Mouse (Mus musculus): ENCODE data around the gene Prodh2.
A peak's percentile ranks its signal among the peaks of the same experiment; 100 is the strongest.
"Not testable (repeated sequence)": the region's sequence is repeated elsewhere in the genome, so short reads cannot be mapped to it uniquely, and the experiment has no call there.

Prodh2 gene

GRCm38 (mm10) chr7:30490251-30490956, 3.0 kb upstream of the Prodh2 start:
- no peak for DNase-seq (ENCODE audit: low spot score)

GRCm38 (mm10) chr7:30490957-30491307, 2.5 kb upstream of the Prodh2 start:
- DNase-seq (ENCODE audit: low spot score): no peak

- peak; percentile 57 for DNase-seq (ENCODE audit: low spot score)
Observed at GRCm38 (mm10) chr7:30492765-30493164, 657 bp upstream of the Prodh2 start.

GRCm38 (mm10) chr7:30495506-30496042, 2.2 kb downstream of the Prodh2 start:
- DNase-seq (ENCODE audit: low spot score): not testable (repeated sequence)

- DNase-seq (ENCODE audit: low spot score): not testable (repeated sequence)
Observed at GRCm38 (mm10) chr7:30501159-30501558, 7.7 kb downstream of the Prodh2 start.

GRCm38 (mm10) chr7:30508061-30508460, 14.6 kb downstream of the Prodh2 start:
- no peak for DNase-seq (ENCODE audit: low spot score)

GRCm38 (mm10) chr7:30515003-30515760, 21.8 kb downstream of the Prodh2 start:
- DNase-seq (ENCODE audit: low spot score): no peak

GRCm38 (mm10) chr7:30518325-30518724, 24.9 kb downstream of the Prodh2 start:
- no peak for DNase-seq (ENCODE audit: low spot score)

- no peak for DNase-seq (ENCODE audit: low spot score)
Observed at GRCm38 (mm10) chr7:30520396-30520795, 27.0 kb downstream of the Prodh2 start.

GRCm38 (mm10) chr7:30520856-30521255, 27.4 kb downstream of the Prodh2 start:
- no peak for DNase-seq (ENCODE audit: low spot score)

- DNase-seq (ENCODE audit: low spot score): no peak
Observed at GRCm38 (mm10) chr7:30522871-30523270, 29.4 kb downstream of the Prodh2 start.

GRCm38 (mm10) chr7:30524487-30524886, 31.1 kb downstream of the Prodh2 start:
- DNase-seq (ENCODE audit: low spot score): no peak

- DNase-seq (ENCODE audit: low spot score): no peak
Observed at GRCm38 (mm10) chr7:30525954-30526353, 32.5 kb downstream of the Prodh2 start.

GRCm38 (mm10) chr7:30526399-30526798, 33.0 kb downstream of the Prodh2 start:
- DNase-seq (ENCODE audit: low spot score): no peak

GRCm38 (mm10) chr7:30526981-30527380, 33.6 kb downstream of the Prodh2 start:
- DNase-seq (ENCODE audit: low spot score): no peak

- no peak for DNase-seq (ENCODE audit: low spot score)
Observed at GRCm38 (mm10) chr7:30531291-30531815, 37.9 kb downstream of the Prodh2 start.

GRCm38 (mm10) chr7:30532931-30533330, 39.5 kb downstream of the Prodh2 start:
- DNase-seq (ENCODE audit: low spot score): no peak

GRCm38 (mm10) chr7:30533941-30534632, 40.7 kb downstream of the Prodh2 start:
- no peak for DNase-seq (ENCODE audit: low spot score)

- DNase-seq (ENCODE audit: low spot score): peak; percentile 85
Observed at GRCm38 (mm10) chr7:30534633-30535577, 41.5 kb downstream of the Prodh2 start, which contains the start of gene Arhgap33. TSS of gene Arhgap33 (minus strand) at chr7:30535060.

GRCm38 (mm10) chr7:30540572-30540971, 47.1 kb downstream of the Prodh2 start:
- no peak for DNase-seq (ENCODE audit: low spot score)

GRCm38 (mm10) chr7:30544327-30544726, 50.9 kb downstream of the Prodh2 start:
- DNase-seq (ENCODE audit: low spot score): no peak

Data from ovary, postnatal 10 days (tissue).